Mouse (Mus musculus) heart, adult 2 months (tissue): Measurements from ENCODE around the gene Kctd17. TPM values are rescaled to one million over a fixed set of nuclear protein-coding genes. Genes with fewer than 3 reads are reported as not detected.
A peak's percentile ranks its signal among the peaks of the same experiment; 100 is the strongest.

Experiments
- DNase-seq, 2 experiments: peaks; one replicate each; pipeline ENCODE4 v3.0.0; 2021
- H3K27ac ChIP-seq: fragments of 200-600 bp; 2 replicates; pipeline ENCODE4 v1.8.1; 2022
- H3K27me3 ChIP-seq: fragments of 200-500 bp; 2 replicates; pipeline ENCODE4 v1.6.1; 2012; ENCODE audit warnings: mild to moderate bottlenecking, low read length, inconsistent platforms, mixed read lengths; ENCODE audit not compliant: control insufficient read depth, insufficient read depth
- H3K36me3 ChIP-seq: fragments of 200-500 bp; 2 replicates; pipeline ENCODE4 v1.6.1; 2012; ENCODE audit warnings: low read length, inconsistent platforms; ENCODE audit not compliant: control insufficient read depth, insufficient read depth
- H3K4me1 ChIP-seq: fragments of 200-500 bp; 2 replicates; pipeline ENCODE4 v1.6.1; 2011; ENCODE audit warnings: low read length; ENCODE audit not compliant: control insufficient read depth, insufficient read depth
- H3K4me3 ChIP-seq: fragments of 200-600 bp; 2 replicates; pipeline ENCODE4 v1.8.1; 2022
- H3K79me2 ChIP-seq: fragments of 200-500 bp; replicated peaks from 2 replicates; pipeline ENCODE4 v1.6.1; 2012; ENCODE audit warnings: mild to moderate bottlenecking, inconsistent platforms, low read length, moderate library complexity, mixed read lengths; ENCODE audit not compliant: control insufficient read depth, insufficient read depth
- H3K9ac ChIP-seq: fragments of 200-500 bp; 2 replicates; pipeline ENCODE4 v1.6.1; 2012; ENCODE audit warnings: low read depth, mild to moderate bottlenecking, control low read depth, inconsistent platforms, low read length, mixed read lengths
- CTCF ChIP-seq: fragments of 200-600 bp; IDR thresholded peaks from 2 replicates; pipeline ENCODE4 v1.8.1; 2022; ENCODE audit warnings: antibody characterized with exemption, mild to moderate bottlenecking, moderate library complexity
- EP300 ChIP-seq: fragments of 200-500 bp; IDR thresholded peaks from 2 replicates; pipeline ENCODE4 v1.6.1; 2011; ENCODE audit warnings: low read depth, low read length, control low read depth; ENCODE audit not compliant: insufficient read depth
- POLR2A ChIP-seq: fragments of 200-500 bp; IDR thresholded peaks from 2 replicates; pipeline ENCODE4 v1.6.1; 2011; ENCODE audit warnings: mild to moderate bottlenecking, low read depth, low read length, control low read depth; ENCODE audit not compliant: insufficient read depth
- WGBS: fragments of 180-500 bp; shearing (Covaris S2); methylation state at CpG from one replicate; pipeline ENCODE4 v1.1.7; 2018; 5-methylcytosine and 5-hydroxymethylcytosine counted together
- intact Hi-C: fragments of 180-260 bp; cut with DNase I; formaldehyde crosslinking; loops from one replicate; pipeline ENCODE4 v1.15.1; 2025
- polyA plus RNA-seq: library from polyadenylated mRNA; depleted of rRNA; stranded (reverse); fragments of >200 nt; gene quantifications from 2 replicates; pipeline ENCODE4 v1.2.3, GENCODE M21; 2012
- total RNA-seq, 2 experiments: library from RNA; stranded (reverse); gene quantifications; 2 replicates each; pipeline ENCODE4 v1.2.3; 2021

Gene Kctd17
- total and polyA plus RNA-seq, 3 experiments = 18.4 to 66.1 (median 24.5) TPM

DNA sequence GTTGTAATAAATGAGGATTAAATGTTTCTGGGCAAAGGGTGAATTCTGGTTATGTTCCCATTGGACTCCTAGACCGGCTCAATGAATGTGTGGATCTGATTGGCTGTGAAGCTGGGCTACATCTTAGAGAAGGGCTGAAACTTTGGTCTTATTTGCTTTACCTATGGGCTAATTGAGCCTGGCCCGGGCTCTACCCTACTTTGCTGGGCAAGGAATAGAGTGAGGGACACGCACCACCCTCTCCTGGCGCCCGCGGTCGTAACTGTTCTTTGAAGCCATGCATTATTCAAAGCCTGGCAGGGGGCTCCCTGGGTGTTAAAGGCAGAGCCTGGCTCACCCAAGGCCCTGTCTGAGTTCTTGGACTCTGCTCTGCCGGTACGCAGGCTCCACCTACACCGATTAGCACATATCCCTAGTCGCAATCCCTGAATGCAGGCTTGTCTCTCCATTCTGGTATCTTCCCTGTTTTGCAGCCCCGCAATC, 18.8 kb upstream of the Kctd17 start:
- WGBS = 69% methylated on average over 12 of the region's 12 CpGs
- no peak overlapping the region for H3K4me3 ChIP-seq

GRCm38 (mm10) chr15:78413083-78413718, 15.2 kb upstream of the Kctd17 start:
- Histone ChIP-seq H3K4me3 (no peak overlapping the region), H3K27me3 (no peaks in the 10 kb centered on the region), H3K79me2 (no peaks in the 10 kb centered on the region), H3K9ac (no peak overlapping the region), H3K4me1 (peaks cover 2% of the 10 kb centered on the region; the same call in 1 of the 2 replicates), H3K27ac (peak overlapping the region; percentile 34; the same call in 1 of the 2 replicates), H3K36me3 (no peaks in the 10 kb centered on the region)
- 81% methylated on average over 14 of the region's 14 CpGs for WGBS
- intact Hi-C loops = no loop called here
- TF ChIP-seq POLR2A (no peak), EP300 (no peak), CTCF (no peak)
- DNase-seq = no peak

More for the DNA sequence above, 18.8 kb upstream of the Kctd17 start:
- no peaks in the 10 kb centered on the region for H3K27me3 ChIP-seq
- H3K79me2 ChIP-seq = no peaks in the 10 kb centered on the region
- TF ChIP-seq POLR2A (no peak), EP300 (no peak), CTCF (no peak)
- H3K9ac ChIP-seq = no peak overlapping the region
- intact Hi-C loops = no loop called here
- no peaks in the 10 kb centered on the region for H3K36me3 ChIP-seq
- no peak overlapping the region for H3K27ac ChIP-seq
- H3K4me1 ChIP-seq = peaks cover 8% of the 10 kb centered on the region
- no peak for DNase-seq

- Histone ChIP-seq H3K36me3 (no peaks in the 10 kb centered on the region), H3K27ac (no peak overlapping the region), H3K4me3 (no peak overlapping the region), H3K9ac (no peak overlapping the region), H3K79me2 (no peaks in the 10 kb centered on the region), H3K27me3 (no peaks in the 10 kb centered on the region), H3K4me1 (peaks cover 2% of the 10 kb centered on the region; the same call in 1 of the 2 replicates)
- DNase-seq = no peak
- 28% methylated on average over 1 of the region's 1 CpGs for WGBS
- TF ChIP-seq CTCF (no peak), POLR2A (no peak), EP300 (no peak)
- intact Hi-C loops = no loop called here
Observed at GRCm38 (mm10) chr15:78413719-78414117, 14.6 kb upstream of the Kctd17 start.

DNA sequence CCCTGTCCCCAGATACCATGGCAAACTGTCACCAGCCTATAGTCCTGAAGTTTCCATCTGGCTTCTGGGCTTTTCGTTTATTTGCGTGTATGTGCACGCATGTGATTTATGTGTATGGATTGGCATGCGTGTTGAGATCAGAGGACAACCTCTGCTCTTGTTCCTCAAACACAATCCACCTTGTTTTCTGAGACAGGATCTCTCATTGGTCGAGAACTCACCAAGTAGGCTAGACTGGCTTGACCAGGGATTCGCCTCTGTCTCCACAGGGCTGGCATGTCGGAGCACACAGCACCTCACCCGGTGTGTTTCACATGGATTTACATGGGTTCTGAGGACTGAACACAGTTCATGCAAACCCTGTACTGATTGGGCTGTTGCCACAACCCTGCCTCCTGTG, 14.2 kb upstream of the Kctd17 start:
- Histone ChIP-seq H3K27ac (no peak overlapping the region), H3K9ac (no peak overlapping the region), H3K36me3 (no peaks in the 10 kb centered on the region), H3K27me3 (no peaks in the 10 kb centered on the region), H3K79me2 (no peaks in the 10 kb centered on the region), H3K4me1 (peaks cover 2% of the 10 kb centered on the region; the same call in 1 of the 2 replicates), H3K4me3 (no peak overlapping the region)
- 94% methylated on average over 8 of the region's 8 CpGs for WGBS
- DNase-seq = no peak
- TF ChIP-seq EP300 (no peak), CTCF (no peak), POLR2A (no peak)
- intact Hi-C loops = no loop called here

- WGBS = 35% methylated on average over 4 of the region's 4 CpGs
- DNase-seq = no peak
- Histone ChIP-seq H3K36me3 (no peaks in the 10 kb centered on the region), H3K4me1 (peaks cover 2% of the 10 kb centered on the region; the same call in 1 of the 2 replicates), H3K4me3 (no peak overlapping the region), H3K9ac (no peak overlapping the region), H3K27ac (no peak overlapping the region), H3K79me2 (no peaks in the 10 kb centered on the region), H3K27me3 (no peaks in the 10 kb centered on the region)
- TF ChIP-seq CTCF (no peak), POLR2A (no peak), EP300 (no peak)
- intact Hi-C loops = no loop called here
Observed at GRCm38 (mm10) chr15:78416937-78417336, 11.4 kb upstream of the Kctd17 start.

DNA sequence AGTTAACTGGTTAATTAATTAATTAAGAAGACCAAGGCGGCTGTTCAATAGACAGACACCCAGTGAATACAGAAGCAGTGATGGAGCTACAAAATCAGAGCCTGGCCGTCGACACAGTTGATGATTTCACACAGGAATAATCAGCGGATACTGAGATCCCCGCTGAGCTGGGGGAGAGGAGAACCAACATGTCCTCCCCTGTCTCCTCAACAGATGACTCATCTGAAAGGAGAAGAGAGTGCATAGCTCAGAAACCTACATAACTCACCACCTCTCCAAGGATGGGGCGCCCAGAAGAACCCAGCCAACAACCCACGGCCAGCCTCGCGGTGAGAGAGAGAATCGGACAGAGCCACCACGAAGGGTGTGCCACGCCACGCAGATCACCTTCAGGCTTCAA, 8.0 kb upstream of the Kctd17 start:
- intact Hi-C loops = no loop called here

More for the DNA sequence above, 8.0 kb upstream of the Kctd17 start:
- H3K4me1 ChIP-seq = no peaks in the 10 kb centered on the region
- H3K27me3 ChIP-seq = no peaks in the 10 kb centered on the region
- TF ChIP-seq POLR2A (no peak), CTCF (no peak), EP300 (no peak)
- no peak overlapping the region for H3K9ac ChIP-seq
- DNase-seq = no peak
- no peaks in the 10 kb centered on the region for H3K36me3 ChIP-seq
- no peak overlapping the region for H3K4me3 ChIP-seq
- WGBS = 63% methylated on average over 13 of the region's 13 CpGs
- no peak overlapping the region for H3K27ac ChIP-seq
- H3K79me2 ChIP-seq = no peaks in the 10 kb centered on the region
